Mouse (Mus musculus) thymus, adult 2 months (tissue): ENCODE data around the gene Gm6583.

Source experiments
- CTCF ChIP-seq: fragments of 200-500 bp; IDR thresholded peaks from 2 replicates; pipeline ENCODE4 v1.5.1; 2012; ENCODE audit warnings: mild to moderate bottlenecking, control low read depth, low read length, moderate library complexity, borderline replicate concordance; ENCODE audit not compliant: control insufficient read depth, poor library complexity, insufficient read depth; ENCODE audit errors: extremely low read depth
- POLR2A ChIP-seq: fragments of 200-500 bp; IDR thresholded peaks from 2 replicates; pipeline ENCODE4 v1.6.1; 2012; ENCODE audit warnings: mild to moderate bottlenecking, low read length, control low read depth, moderate library complexity; ENCODE audit not compliant: control insufficient read depth, poor library complexity, insufficient read depth; ENCODE audit errors: extremely low read depth

DNA sequence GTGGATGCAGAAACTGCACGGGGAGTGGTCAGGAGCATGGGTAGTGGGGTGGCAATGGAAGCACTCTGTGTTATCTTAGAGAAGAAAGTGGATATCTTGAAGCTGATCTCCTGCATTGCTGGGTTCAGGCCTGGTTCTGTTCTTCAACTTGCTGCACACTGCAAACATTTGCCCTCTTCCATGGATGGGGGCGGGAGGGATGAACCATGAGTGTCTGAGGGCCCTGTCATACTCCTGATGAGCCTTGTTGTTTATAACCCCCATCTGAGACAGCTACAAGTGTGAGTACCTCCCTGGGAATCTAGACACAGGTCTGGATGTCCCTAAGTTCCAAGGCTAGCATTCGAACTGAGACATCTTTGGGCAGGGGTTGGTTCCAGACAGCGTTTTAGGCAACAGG is 34.5 kb downstream of the Gm6583 start:
- TF ChIP-seq CTCF = no peak
- no peak for TF ChIP-seq POLR2A
